Comparison of ENCODE assay signal across 1 mouse cellular context in genomic region chr11:44529716-44530115, GRCm38 (mm10).
TF ChIP-seq lines count a peak whose summit lies in the region.

No protein-coding gene starts in this region.

TF ChIP-seq in MEL, 35 proteins besides CTCF, POLR2A, EP300 and RAD21 (continued from another document):
- no peak for TF ChIP-seq RCOR1 (IDR thresholded peaks at IDR 0.05; ENCODE audit: low read depth, low read length)
- TF ChIP-seq POLR2AphosphoS5 (IDR thresholded peaks at IDR 0.05; ENCODE audit: borderline replicate concordance, low read depth, low read length) = no peak
- TF ChIP-seq ELF1 (IDR thresholded peaks at IDR 0.05; ENCODE audit: low read depth, low read length) = no peak
- no peak for TF ChIP-seq HCFC1 (IDR thresholded peaks at IDR 0.05; ENCODE audit: low read depth, low read length)
- no peak for TF ChIP-seq ZNF384 (IDR thresholded peaks at IDR 0.05; ENCODE audit: low read depth, low read length)
- no peak for TF ChIP-seq NELFE (IDR thresholded peaks at IDR 0.05; ENCODE audit: low read depth, low read length)
- no peak for TF ChIP-seq JUND (IDR thresholded peaks at IDR 0.05; ENCODE audit: low read depth, low read length)
- TF ChIP-seq GABPA (IDR thresholded peaks at IDR 0.05; ENCODE audit: low read depth, low read length) = no peak
- TF ChIP-seq MAFK (IDR thresholded peaks at IDR 0.05; ENCODE audit: borderline replicate concordance, low read depth, low read length) = no peak
- TF ChIP-seq MEF2A (IDR thresholded peaks at IDR 0.05; ENCODE audit: extremely low read depth, insufficient replicate concordance, low read depth, low read length, poor library complexity, severe bottlenecking) = no peak
- no peak for TF ChIP-seq CHD1 (IDR thresholded peaks at IDR 0.05; ENCODE audit: low read depth, low read length)
- TF ChIP-seq ETS1 (IDR thresholded peaks at IDR 0.05; ENCODE audit: low read depth, low read length) = no peak
- TF ChIP-seq ZKSCAN1 (IDR thresholded peaks at IDR 0.05; ENCODE audit: low read depth, low read length) = no peak
